Mouse (Mus musculus) midbrain, embryonic 16.5 days (tissue): ENCODE results near the gene Ubxn11. TPM values are rescaled to one million over a fixed set of nuclear protein-coding genes. Genes with fewer than 3 reads are reported as not detected.

Source experiments
- ATAC-seq: fragments of 200-750 bp; cut with Nextera tagmentation; 2 replicates; pipeline ENCODE4 v1.8.0; 2017; ENCODE audit warnings: moderate TSS enrichment
- H3K27ac ChIP-seq: fragments of 300-500 bp; sonication (generic); 2 replicates; pipeline ENCODE4 v1.5.1; 2014; ENCODE audit warnings: mild to moderate bottlenecking, low read length, mixed read lengths
- H3K27me3 ChIP-seq: fragments of 300-500 bp; sonication (generic); 2 replicates; pipeline ENCODE4 v1.6.1; 2014; ENCODE audit warnings: low read depth, low read length, mixed read lengths; ENCODE audit not compliant: control insufficient read depth, insufficient read depth
- H3K36me3 ChIP-seq: fragments of 300-500 bp; sonication (generic); 2 replicates; pipeline ENCODE4 v1.6.1; 2014; ENCODE audit warnings: mild to moderate bottlenecking, low read length, moderate library complexity, mixed read lengths; ENCODE audit not compliant: control insufficient read depth, insufficient read depth
- H3K4me1 ChIP-seq: fragments of 300-500 bp; sonication (generic); 2 replicates; pipeline ENCODE4 v1.6.1; 2014; ENCODE audit warnings: mild to moderate bottlenecking, low read length, mixed read lengths; ENCODE audit not compliant: control insufficient read depth, insufficient read depth
- H3K4me2 ChIP-seq: fragments of 300-500 bp; sonication (generic); 2 replicates; pipeline ENCODE4 v1.6.1; 2014; ENCODE audit warnings: mild to moderate bottlenecking, low read length, mixed read lengths
- H3K4me3 ChIP-seq: fragments of 300-500 bp; sonication (generic); 2 replicates; pipeline ENCODE4 v1.5.1; 2014; ENCODE audit warnings: low read depth, mild to moderate bottlenecking, low read length, moderate library complexity, mixed read lengths
- H3K9ac ChIP-seq: fragments of 300-500 bp; sonication (generic); 2 replicates; pipeline ENCODE4 v1.6.1; 2014; ENCODE audit warnings: low read depth, low read length, mixed read lengths
- H3K9me3 ChIP-seq: fragments of 300-500 bp; sonication (generic); replicated peaks from 2 replicates; pipeline ENCODE4 v1.6.1; 2014; ENCODE audit warnings: mild to moderate bottlenecking, low read length, mixed read lengths; ENCODE audit not compliant: control insufficient read depth, poor library complexity, severe bottlenecking
- WGBS: fragments of 180-500 bp; shearing (Covaris S2); extraction: QIAGEN DNeasy Blood & Tissue Kit; methylation state at CpG from one replicate; pipeline ENCODE4 v1.1.7; 2014; 5-methylcytosine and 5-hydroxymethylcytosine counted together
- polyA plus RNA-seq: library from polyadenylated mRNA; unstranded; fragments of >200 nt; fragmentation: Nextera tagmentation; extraction: Ambion mirVana; gene quantifications from 2 replicates; pipeline ENCODE4 v1.2.1, GENCODE M21; 2015

The Ubxn11 gene
- polyA plus RNA-seq, 1 experiment from 2014 or later = 18.4 TPM

- H3K36me3 ChIP-seq = no peaks in the 10 kb centered on the region
- H3K27me3 ChIP-seq = peaks cover 6% of the 10 kb centered on the region; the same call in 1 of the 2 replicates
- no peak overlapping the region for H3K27ac ChIP-seq
- WGBS = 27% methylated on average over 20 of the region's 23 CpGs
- no peaks in the 10 kb centered on the region for H3K4me1 ChIP-seq
- no peak for ATAC-seq
- no peaks in the 10 kb centered on the region for H3K9me3 ChIP-seq
- H3K4me2 ChIP-seq = no peak overlapping the region
- no peak overlapping the region for H3K4me3 ChIP-seq
- no peak overlapping the region for H3K9ac ChIP-seq
Observed at GRCm38 (mm10) chr4:134065431-134066004, 36.9 kb upstream of the Ubxn11 start.

DNA sequence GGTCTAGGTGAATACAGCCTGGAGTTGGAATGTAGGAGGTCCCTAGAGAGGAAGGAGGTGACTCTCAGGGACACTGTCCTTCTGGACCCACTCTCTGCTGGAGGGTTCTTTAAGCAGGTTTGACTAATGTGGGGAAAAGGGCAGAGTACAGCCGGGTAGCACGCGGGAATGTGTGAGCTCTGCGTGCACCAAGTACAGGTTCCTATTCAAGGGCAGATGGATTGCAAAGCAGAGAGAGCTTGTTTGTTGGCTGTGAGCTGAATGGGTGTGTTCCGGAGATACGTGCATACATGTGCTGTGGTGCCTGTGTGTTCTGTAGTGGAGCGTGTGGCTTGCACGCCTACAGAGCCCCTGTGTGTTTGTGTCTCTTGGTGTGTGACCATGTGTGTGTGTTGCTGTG is 35.0 kb upstream of the Ubxn11 start:
- WGBS = 89% methylated on average over 8 of the region's 8 CpGs
- H3K4me3 ChIP-seq = no peak overlapping the region
- H3K27me3 ChIP-seq = peaks cover 6% of the 10 kb centered on the region; the same call in 1 of the 2 replicates
- H3K36me3 ChIP-seq = no peaks in the 10 kb centered on the region
- no peak overlapping the region for H3K4me2 ChIP-seq
- no peak overlapping the region for H3K27ac ChIP-seq
- no peaks in the 10 kb centered on the region for H3K9me3 ChIP-seq
- no peaks in the 10 kb centered on the region for H3K4me1 ChIP-seq
- no peak overlapping the region for H3K9ac ChIP-seq
- no peak for ATAC-seq

GRCm38 (mm10) chr4:134067833-134068544 is 34.4 kb upstream of the Ubxn11 start:
- no peak for ATAC-seq
- Histone ChIP-seq H3K4me2 (no peak overlapping the region), H3K9ac (no peak overlapping the region), H3K27me3 (peaks cover 6% of the 10 kb centered on the region; the same call in 1 of the 2 replicates), H3K9me3 (no peaks in the 10 kb centered on the region), H3K4me1 (no peaks in the 10 kb centered on the region), H3K4me3 (no peak overlapping the region), H3K36me3 (no peaks in the 10 kb centered on the region), H3K27ac (no peak overlapping the region)
- 88% methylated on average over 7 of the region's 7 CpGs for WGBS

DNA sequence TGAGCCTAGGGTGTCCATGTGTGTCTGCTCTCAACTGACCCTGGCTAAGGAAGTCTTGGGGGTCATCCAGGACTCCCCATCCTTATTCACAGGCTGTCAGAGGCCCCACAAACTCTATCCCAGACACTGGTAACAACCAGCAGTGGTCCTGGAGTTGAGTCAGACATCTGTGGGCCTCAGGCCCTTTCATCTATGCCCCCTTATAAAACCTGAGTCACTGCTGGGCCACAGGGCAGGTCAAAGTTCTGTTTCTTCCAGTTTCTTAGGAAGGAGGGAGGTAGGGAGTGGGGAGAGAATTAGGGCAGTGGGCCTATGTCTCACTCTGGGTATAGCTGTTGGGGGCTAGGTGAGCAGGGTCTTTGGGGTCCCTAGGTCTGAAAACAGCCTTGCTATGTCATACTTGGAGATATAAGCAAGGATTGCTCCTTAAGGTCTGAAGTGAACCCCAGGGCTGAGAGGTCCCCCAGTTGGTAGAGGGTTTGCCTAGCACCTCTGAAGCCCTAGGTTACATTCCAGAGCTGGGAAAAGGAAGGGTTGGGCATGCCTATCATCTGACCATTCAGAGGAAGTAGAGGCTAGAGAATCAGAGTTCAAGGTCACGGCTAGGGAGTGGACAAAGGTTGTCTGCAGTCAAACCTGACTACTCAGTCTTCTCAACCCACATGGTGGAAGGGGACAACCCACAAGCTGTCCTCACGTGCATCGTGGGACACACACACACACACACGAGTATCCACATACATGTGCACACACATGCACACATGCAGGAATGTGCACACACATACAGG is 33.4 kb upstream of the Ubxn11 start:
- Histone ChIP-seq H3K36me3 (no peaks in the 10 kb centered on the region), H3K9me3 (no peaks in the 10 kb centered on the region), H3K4me3 (no peak overlapping the region), H3K4me2 (no peak overlapping the region), H3K27ac (no peak overlapping the region), H3K4me1 (no peaks in the 10 kb centered on the region), H3K27me3 (peaks cover 6% of the 10 kb centered on the region; the same call in 1 of the 2 replicates), H3K9ac (no peak overlapping the region)
- ATAC-seq = no peak
- 88% methylated on average over 4 of the region's 4 CpGs for WGBS

DNA sequence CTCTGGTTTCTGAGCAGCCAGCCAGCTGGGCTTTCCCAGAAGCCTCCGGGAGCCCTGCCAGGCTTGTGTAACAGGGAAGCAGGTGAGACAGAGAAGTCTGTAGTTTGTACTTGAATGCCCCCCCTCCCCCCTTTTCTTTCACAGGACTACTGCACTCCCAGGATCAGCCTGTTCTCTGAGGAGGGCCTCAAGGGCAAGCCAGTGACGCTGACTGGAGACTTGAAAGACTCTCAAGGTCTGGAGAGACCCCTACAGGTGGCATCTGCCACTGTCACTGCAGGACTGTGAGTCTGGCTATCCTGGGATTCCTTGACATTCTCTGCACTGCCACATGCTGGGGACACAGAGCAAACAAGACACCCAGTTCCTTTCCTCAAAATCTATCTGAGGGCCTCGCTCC is 23.7 kb upstream of the Ubxn11 start:
- Histone ChIP-seq H3K4me2 (no peak overlapping the region), H3K4me1 (peaks cover 5% of the 10 kb centered on the region; the same call in 1 of the 2 replicates), H3K9me3 (no peaks in the 10 kb centered on the region), H3K9ac (no peak overlapping the region; the same call in 1 of the 2 replicates), H3K27me3 (peaks cover 14% of the 10 kb centered on the region), H3K27ac (no peak overlapping the region), H3K4me3 (no peak overlapping the region), H3K36me3 (no peaks in the 10 kb centered on the region)
- no peak for ATAC-seq
- 26% methylated on average over 3 of the region's 3 CpGs for WGBS

GRCm38 (mm10) chr4:134080674-134081073 is 21.7 kb upstream of the Ubxn11 start:
- Histone ChIP-seq H3K9ac (no peak overlapping the region), H3K9me3 (no peaks in the 10 kb centered on the region), H3K4me2 (no peak overlapping the region), H3K27me3 (peaks cover 14% of the 10 kb centered on the region), H3K4me1 (peaks cover 5% of the 10 kb centered on the region; the same call in 1 of the 2 replicates), H3K27ac (no peak overlapping the region), H3K4me3 (no peak overlapping the region), H3K36me3 (no peaks in the 10 kb centered on the region)
- 80% methylated on average over 4 of the region's 4 CpGs for WGBS
- no peak for ATAC-seq

DNA sequence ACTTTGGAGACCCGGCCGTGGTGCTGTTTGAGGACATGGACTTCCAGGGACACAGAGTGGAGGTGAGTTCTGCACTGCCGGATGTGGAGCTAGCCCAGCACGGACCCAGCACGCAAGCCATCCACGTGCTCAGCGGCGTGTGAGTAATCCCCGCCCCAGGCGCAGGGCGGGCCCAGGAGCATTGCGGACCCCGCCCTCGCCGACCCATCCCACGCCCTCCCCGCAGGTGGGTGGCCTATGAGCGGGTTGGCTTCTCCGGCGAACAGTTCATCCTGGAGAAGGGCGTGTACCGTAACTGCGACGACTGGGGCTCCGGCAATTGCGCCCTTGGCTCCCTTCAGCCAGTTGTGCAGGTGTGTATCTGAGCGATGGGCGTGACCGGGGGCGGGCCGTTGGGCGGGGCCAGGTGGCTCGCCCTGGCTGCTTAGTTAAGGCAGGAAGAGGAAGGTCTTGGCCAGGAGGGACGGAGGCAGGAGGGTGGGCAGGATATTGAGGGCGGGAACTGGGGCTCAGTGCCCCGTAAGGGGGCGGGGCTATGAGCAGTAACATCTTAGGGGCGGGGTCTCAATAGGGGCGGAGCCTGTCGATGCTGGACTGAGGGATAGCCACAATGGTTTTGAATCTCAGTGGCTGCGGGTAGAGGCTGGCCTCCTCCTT is 20.5 kb upstream of the Ubxn11 start:
- H3K27ac ChIP-seq = no peak overlapping the region
- peak overlapping the region; percentile 43 for H3K4me3 ChIP-seq
- peak overlapping the region; percentile 59 for H3K9ac ChIP-seq
- WGBS = under 1% methylated on average over 40 of the region's 41 CpGs
- H3K36me3 ChIP-seq = no peaks in the 10 kb centered on the region
- peaks cover 14% of the 10 kb centered on the region for H3K27me3 ChIP-seq
- peak overlapping the region; percentile 71 for H3K4me2 ChIP-seq
- peaks cover 5% of the 10 kb centered on the region; the same call in 1 of the 2 replicates for H3K4me1 ChIP-seq
- no peaks in the 10 kb centered on the region for H3K9me3 ChIP-seq
- ATAC-seq = peak; percentile 88

GRCm38 (mm10) chr4:134082460-134082859 is 19.9 kb upstream of the Ubxn11 start:
- Histone ChIP-seq H3K36me3 (no peaks in the 10 kb centered on the region), H3K9ac (peak overlapping the region; percentile 59), H3K27me3 (peaks cover 14% of the 10 kb centered on the region), H3K27ac (no peak overlapping the region), H3K4me2 (peak overlapping the region; percentile 71), H3K9me3 (no peaks in the 10 kb centered on the region), H3K4me1 (peaks cover 5% of the 10 kb centered on the region; the same call in 1 of the 2 replicates), H3K4me3 (peak overlapping the region; percentile 43)
- WGBS = 11% methylated on average over 7 of the region's 7 CpGs
- no peak for ATAC-seq
